Mouse (Mus musculus) liver, postnatal 0 days (tissue): ENCODE measurements around the gene Ablim1. TPM values are rescaled to one million over a fixed set of nuclear protein-coding genes. Genes with fewer than 3 reads are reported as not detected.

Experiments
- ATAC-seq: fragments of 200-750 bp; cut with Nextera tagmentation; 2 replicates; pipeline ENCODE4 v1.8.0; 2017; ENCODE audit warnings: mild to moderate bottlenecking, moderate library complexity
- DNase-seq: peaks from one replicate; pipeline ENCODE4 v3.0.0-alpha.2; 2016
- H3K27ac ChIP-seq: fragments of 300-500 bp; sonication (generic); 2 replicates; pipeline ENCODE4 v1.5.1; 2014; ENCODE audit warnings: antibody characterized with exemption, moderate library complexity, mild to moderate bottlenecking, low read depth
- H3K27me3 ChIP-seq: fragments of 300-500 bp; sonication (generic); 2 replicates; pipeline ENCODE4 v1.6.1; 2014; ENCODE audit warnings: low read length, control low read depth, mixed read lengths; ENCODE audit not compliant: insufficient read depth
- H3K36me3 ChIP-seq: fragments of 300-500 bp; sonication (generic); replicated peaks from 2 replicates; pipeline ENCODE4 v1.6.1; 2014; ENCODE audit warnings: mild to moderate bottlenecking, control low read depth, low read length, moderate library complexity, mixed read lengths; ENCODE audit not compliant: insufficient read depth
- H3K4me1 ChIP-seq: fragments of 300-500 bp; sonication (generic); 2 replicates; pipeline ENCODE4 v1.6.1; 2014; ENCODE audit warnings: antibody characterized with exemption, mild to moderate bottlenecking, control low read depth; ENCODE audit not compliant: insufficient read depth
- H3K4me2 ChIP-seq: fragments of 300-500 bp; sonication (generic); 2 replicates; pipeline ENCODE4 v1.6.1; 2014; ENCODE audit warnings: low read depth, mild to moderate bottlenecking, low read length, moderate library complexity, mixed read lengths
- H3K4me3 ChIP-seq: fragments of 300-500 bp; sonication (generic); 2 replicates; pipeline ENCODE4 v1.5.1; 2014; ENCODE audit warnings: low read depth, low read length
- H3K9ac ChIP-seq: fragments of 300-500 bp; sonication (generic); replicated peaks from 2 replicates; pipeline ENCODE4 v1.6.1; 2014; ENCODE audit warnings: mild to moderate bottlenecking, moderate library complexity
- H3K9me3 ChIP-seq: fragments of 300-500 bp; sonication (generic); 2 replicates; pipeline ENCODE4 v1.6.1; 2016; ENCODE audit warnings: mild to moderate bottlenecking, control low read depth, low read length, mixed read lengths
- CTCF ChIP-seq: sonication (generic); IDR thresholded peaks from 2 replicates; pipeline ENCODE4 v1.5.1; 2016; ENCODE audit warnings: antibody characterized with exemption, low read depth
- EP300 ChIP-seq: IDR thresholded peaks from 2 replicates; pipeline ENCODE4 v1.6.1; 2016; ENCODE audit warnings: antibody characterized with exemption, low read depth, mild to moderate bottlenecking
- WGBS: fragments of 180-500 bp; shearing (Covaris S2); extraction: QIAGEN DNeasy Blood & Tissue Kit; methylation state at CpG from one replicate; pipeline ENCODE4 v1.1.7; 2014; ENCODE audit not compliant: insufficient replicate concordance; 5-methylcytosine and 5-hydroxymethylcytosine counted together
- polyA plus RNA-seq: library from polyadenylated mRNA; unstranded; fragments of >200 nt; fragmentation: Nextera tagmentation; extraction: Ambion mirVana; gene quantifications from 2 replicates; pipeline ENCODE4 v1.2.1, GENCODE M21; 2015

Ablim1 gene
- polyA plus RNA-seq, 1 experiment from 2014 or later, result 12.0 TPM

DNA sequence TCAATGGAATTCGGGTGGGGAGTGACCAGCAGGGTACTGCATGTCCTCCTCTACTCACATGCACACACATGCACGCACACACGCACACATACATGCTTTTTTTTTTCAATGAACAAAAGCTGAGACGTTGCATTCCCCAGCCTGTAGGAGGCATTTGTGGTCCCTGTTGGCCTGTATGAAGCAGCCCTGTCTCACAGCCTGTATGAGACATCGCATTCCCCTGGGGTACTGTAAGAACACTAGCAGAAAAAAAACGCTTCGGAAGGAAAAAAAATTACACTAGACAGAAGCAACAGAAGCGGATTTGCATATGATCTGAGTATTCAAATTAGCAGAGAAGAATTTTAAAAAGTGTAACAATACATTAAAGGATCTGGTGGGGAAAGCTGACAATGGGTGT is 8.4 kb upstream of the Ablim1 start:
- Histone ChIP-seq H3K4me3 (no peak overlapping the region), H3K9me3 (no peaks in the 10 kb centered on the region), H3K4me1 (peaks cover 6% of the 10 kb centered on the region; the same call in 1 of the 2 replicates), H3K9ac (no peak overlapping the region), H3K27me3 (no peaks in the 10 kb centered on the region), H3K4me2 (no peak overlapping the region), H3K36me3 (no peaks in the 10 kb centered on the region), H3K27ac (no peak overlapping the region)
- ATAC-seq (no peak), DNase-seq (no peak)
- TF ChIP-seq EP300 (no peak), CTCF (no peak)
- 73% methylated on average over 8 of the region's 8 CpGs for WGBS

DNA sequence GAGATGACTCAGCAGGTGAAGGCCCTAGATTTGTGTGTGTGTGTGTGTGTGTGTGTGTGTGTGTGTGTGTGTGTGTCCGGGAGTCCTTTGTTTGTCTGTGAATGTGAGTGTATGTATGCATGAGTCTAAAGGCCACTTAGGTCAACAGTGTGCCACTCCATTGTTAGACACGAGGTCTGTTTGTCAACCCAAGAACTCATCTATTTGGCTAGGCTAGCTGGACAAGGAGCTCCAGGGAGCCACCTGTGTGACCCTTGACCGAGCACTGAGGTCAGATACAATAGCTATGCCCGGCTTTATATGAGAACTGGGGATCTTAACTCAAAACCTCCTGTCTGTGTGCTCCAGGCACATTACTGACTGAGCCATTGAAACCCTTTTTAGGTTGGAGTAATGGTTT is 7.8 kb upstream of the Ablim1 start:
- no peaks in the 10 kb centered on the region for H3K27me3 ChIP-seq
- no peak overlapping the region for H3K4me2 ChIP-seq
- H3K9me3 ChIP-seq, result no peaks in the 10 kb centered on the region
- peak overlapping the region; percentile 68 for H3K27ac ChIP-seq
- H3K4me1 ChIP-seq, result peaks cover 6% of the 10 kb centered on the region; the same call in 1 of the 2 replicates
- H3K4me3 ChIP-seq, result no peak overlapping the region
- no peak for TF ChIP-seq CTCF
- no peak for TF ChIP-seq EP300
- H3K36me3 ChIP-seq, result no peaks in the 10 kb centered on the region
- H3K9ac ChIP-seq, result no peak overlapping the region
- ATAC-seq, result peak; percentile 26; the same call in 1 of the 2 replicates
- WGBS, result 57% methylated on average over 4 of the region's 4 CpGs
- no peak for DNase-seq

DNA sequence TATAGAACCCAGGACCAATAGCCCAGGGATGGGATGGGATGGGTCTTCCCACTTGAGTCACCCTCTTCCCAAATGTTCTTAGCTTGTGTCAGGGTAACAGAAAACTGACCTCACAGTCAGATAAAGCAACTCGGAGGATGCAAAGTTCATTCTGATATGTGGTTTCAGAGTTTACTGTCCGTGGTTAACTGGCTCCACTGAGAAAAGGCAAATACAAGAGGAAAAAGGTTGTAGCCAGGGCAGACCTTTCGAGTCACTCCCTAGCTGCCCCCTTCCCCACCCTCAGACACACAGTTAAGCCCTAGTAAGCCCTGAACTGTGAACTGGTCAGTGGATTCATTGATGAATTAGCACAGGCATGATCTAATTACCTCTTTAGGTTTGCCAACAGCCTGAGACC is 7.1 kb upstream of the Ablim1 start:
- Histone ChIP-seq H3K36me3 (no peaks in the 10 kb centered on the region), H3K27me3 (no peaks in the 10 kb centered on the region), H3K27ac (peak overlapping the region; percentile 68), H3K9me3 (no peaks in the 10 kb centered on the region), H3K4me3 (no peak overlapping the region), H3K4me2 (no peak overlapping the region), H3K4me1 (peaks cover 7% of the 10 kb centered on the region), H3K9ac (no peak overlapping the region)
- DNase-seq (no peak), ATAC-seq (peak; percentile 71)
- no peak for TF ChIP-seq EP300
- TF ChIP-seq CTCF, result no peak
- WGBS, result 27% methylated on average over 3 of the region's 3 CpGs

DNA sequence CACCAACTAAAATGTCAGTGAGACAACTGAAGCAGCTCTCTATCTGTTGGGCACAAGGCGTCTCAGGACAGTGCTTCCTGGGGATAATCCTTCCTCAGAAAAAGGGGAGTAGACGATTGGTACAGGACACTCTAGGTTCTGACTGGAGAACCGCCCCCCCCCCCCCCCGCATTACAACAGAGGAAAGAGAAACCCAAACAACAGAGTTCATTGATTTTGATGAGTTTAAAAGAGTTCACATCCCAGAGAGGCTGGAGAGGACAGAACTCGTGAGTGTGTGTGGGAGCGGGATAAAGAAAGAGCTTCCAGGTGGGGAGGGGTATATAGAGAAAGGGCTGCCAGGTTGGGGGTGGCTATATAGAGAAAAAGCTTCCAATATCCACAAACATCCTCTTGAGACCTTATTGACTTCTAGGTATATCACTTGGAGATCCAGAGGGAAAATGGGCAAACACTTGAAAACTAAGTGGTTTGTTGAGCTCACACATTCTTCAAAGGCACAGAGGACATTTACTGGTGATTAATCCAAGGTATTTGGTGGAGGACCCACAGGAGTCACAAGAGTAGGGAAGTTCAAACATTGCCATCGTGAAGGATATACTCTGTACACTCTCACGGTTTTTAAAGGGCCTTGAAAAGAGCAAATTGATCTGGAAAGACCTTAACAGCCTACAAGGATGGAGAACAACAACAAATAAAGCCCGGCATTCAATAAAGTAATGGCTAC is 6.1 kb upstream of the Ablim1 start:
- Histone ChIP-seq H3K27ac (peak overlapping the region; percentile 68), H3K36me3 (no peaks in the 10 kb centered on the region), H3K4me2 (no peak overlapping the region), H3K4me3 (no peak overlapping the region), H3K9me3 (no peaks in the 10 kb centered on the region), H3K4me1 (peaks cover 11% of the 10 kb centered on the region), H3K27me3 (no peaks in the 10 kb centered on the region), H3K9ac (no peak overlapping the region)
- ATAC-seq, result peak; percentile 65
- 56% methylated on average over 9 of the region's 9 CpGs for WGBS
- peak; percentile 23 for DNase-seq
- TF ChIP-seq CTCF (no peak), EP300 (0 out of 2 replicates have a peak, but pooled peaks have one; percentile 21)

DNA sequence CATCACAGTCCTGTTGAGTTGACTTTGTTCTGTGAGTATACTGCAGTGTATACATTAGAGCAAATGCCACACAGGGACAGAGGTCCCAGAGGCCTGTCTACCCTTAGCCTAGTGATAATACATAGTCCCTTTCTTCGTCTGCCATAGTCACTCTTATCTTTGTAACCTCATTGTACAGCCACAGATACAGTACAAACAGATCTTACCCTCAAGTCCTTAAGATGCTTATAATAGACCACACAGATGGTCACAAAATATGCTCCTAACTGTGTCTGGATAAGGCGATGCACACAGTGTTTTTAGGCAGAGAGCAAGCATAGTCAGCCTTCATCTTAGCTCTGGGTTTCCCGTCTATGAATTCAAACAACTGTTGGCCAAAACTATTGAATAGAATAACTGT is 1.9 kb upstream of the Ablim1 start:
- Histone ChIP-seq H3K27me3 (no peaks in the 10 kb centered on the region), H3K4me2 (no peak overlapping the region), H3K9me3 (no peaks in the 10 kb centered on the region), H3K27ac (no peak overlapping the region), H3K9ac (no peak overlapping the region), H3K4me1 (peaks cover 16% of the 10 kb centered on the region), H3K36me3 (no peaks in the 10 kb centered on the region), H3K4me3 (no peak overlapping the region)
- ATAC-seq (no peak), DNase-seq (no peak)
- TF ChIP-seq CTCF (no peak), EP300 (no peak)
- 58% methylated on average over 3 of the region's 3 CpGs for WGBS

DNA sequence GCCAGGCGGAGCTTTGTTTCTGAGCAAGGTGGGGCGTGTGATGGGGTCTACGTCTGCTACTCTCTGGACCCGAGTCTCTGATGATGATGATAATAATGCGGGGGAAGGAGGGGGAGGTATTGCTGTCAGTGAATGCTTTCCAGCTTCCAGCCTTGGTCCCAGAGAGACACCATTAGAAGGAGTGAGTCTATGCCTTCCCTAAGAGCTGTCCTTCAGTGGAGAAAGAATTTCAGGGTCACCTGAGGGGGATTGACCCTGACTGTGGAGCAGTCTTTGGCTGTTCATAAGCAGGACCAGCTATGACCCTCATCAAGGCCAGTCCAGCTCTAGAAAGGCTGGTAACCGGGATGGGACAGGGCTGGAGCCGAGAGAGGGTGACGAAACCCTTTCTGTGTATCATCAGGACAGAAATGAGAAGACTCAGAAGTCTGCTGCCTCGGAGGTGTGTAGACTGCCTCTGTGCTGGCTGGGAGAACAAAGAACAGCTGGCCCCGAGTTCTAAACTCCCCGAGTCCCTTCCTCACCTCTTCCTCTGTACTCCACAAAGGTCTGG is 370 bp upstream of the Ablim1 start:
- peak overlapping the region; percentile 61 for H3K9ac ChIP-seq
- ATAC-seq, result peak; percentile 42

More for the DNA sequence above, 370 bp upstream of the Ablim1 start:
- no peak for DNase-seq
- TF ChIP-seq EP300 (no peak), CTCF (no peak)
- WGBS, result 38% methylated on average over 11 of the region's 11 CpGs
- H3K4me3 ChIP-seq, result peak overlapping the region; percentile 55
- no peaks in the 10 kb centered on the region for H3K27me3 ChIP-seq
- peak overlapping the region; percentile 69 for H3K4me2 ChIP-seq
- H3K27ac ChIP-seq, result peak overlapping the region; percentile 84
- H3K36me3 ChIP-seq, result no peaks in the 10 kb centered on the region
- peaks cover 15% of the 10 kb centered on the region for H3K4me1 ChIP-seq
- H3K9me3 ChIP-seq, result no peaks in the 10 kb centered on the region
